Mouse (Mus musculus) gastrocnemius, postnatal 36 days (tissue): Measurements from ENCODE around the gene Lyg2. TPM values are rescaled to one million over a fixed set of nuclear protein-coding genes. Genes with fewer than 3 reads are reported as not detected.

Experiments
- DNase-seq, 2 experiments: peaks; one replicate each; pipeline ENCODE4 v3.0.0; 2022
- intact Hi-C: fragments of 180-260 bp; cut with DNase I; formaldehyde crosslinking; loops from one replicate; pipeline ENCODE4 v1.15.1; 2025
- long read RNA-seq, 2 experiments: library from polyadenylated mRNA; stranded (forward); transcript quantifications; one replicate each; pipeline ENCODE4 v2.0.0; 2021
- total RNA-seq, 2 experiments: library from RNA; stranded (reverse); gene quantifications; 2 replicates each; pipeline ENCODE4 v1.2.3; 2021

Lyg2 gene
- not detected for total RNA-seq
- long read RNA-seq, experiment 1 = 0 reads
- long read RNA-seq, experiment 2 = 0 reads

- intact Hi-C loops = no loop called here
- DNase-seq = no peak
These were observed at the start of gene Lyg2 for GRCm38 (mm10) chr1:37916393-37916792. Lyg2 (minus strand) TSS chr1:37916493.

- no peak for DNase-seq
- intact Hi-C loops = no loop called here
These were observed 49.3 kb upstream of the Lyg2 start for GRCm38 (mm10) chr1:37965571-37965970.

- intact Hi-C loops = no loop called here
These were observed 43.2 kb upstream of the Lyg2 start for GRCm38 (mm10) chr1:37959486-37959885.

GRCm38 (mm10) chr1:37958516-37958915 is 42.2 kb upstream of the Lyg2 start:
- no peak for DNase-seq

More at GRCm38 (mm10) chr1:37959486-37959885, 43.2 kb upstream of the Lyg2 start:
- no peak for DNase-seq

GRCm38 (mm10) chr1:37957659-37958058 is 41.4 kb upstream of the Lyg2 start, which contains the start of gene Lyg1:
Lyg1 (minus strand) TSS chr1:37957759.
- intact Hi-C loops = no loop called here
- no peak for DNase-seq

More at GRCm38 (mm10) chr1:37958516-37958915, 42.2 kb upstream of the Lyg2 start:
- intact Hi-C loops = no loop called here

- intact Hi-C loops = no loop called here
- no peak for DNase-seq
These were observed 40.6 kb upstream of the Lyg2 start for GRCm38 (mm10) chr1:37956690-37957431.

GRCm38 (mm10) chr1:37955251-37955650 is 39.0 kb upstream of the Lyg2 start:
- intact Hi-C loops = no loop called here

GRCm38 (mm10) chr1:37954786-37955185 is 38.5 kb upstream of the Lyg2 start:
- intact Hi-C loops = no loop called here
- no peak for DNase-seq

More at GRCm38 (mm10) chr1:37955251-37955650, 39.0 kb upstream of the Lyg2 start:
- DNase-seq = no peak

GRCm38 (mm10) chr1:37948906-37949305 is 32.6 kb upstream of the Lyg2 start:
- no peak for DNase-seq
- intact Hi-C loops = no loop called here

- intact Hi-C loops = no loop called here
- no peak for DNase-seq
These were observed 15.5 kb upstream of the Lyg2 start for GRCm38 (mm10) chr1:37931806-37932205.

GRCm38 (mm10) chr1:37925971-37926370 is 9.7 kb upstream of the Lyg2 start:
- intact Hi-C loops = no loop called here

GRCm38 (mm10) chr1:37922536-37922935 is 6.2 kb upstream of the Lyg2 start:
- intact Hi-C loops = no loop called here
- no peak for DNase-seq

More at GRCm38 (mm10) chr1:37925971-37926370, 9.7 kb upstream of the Lyg2 start:
- DNase-seq = no peak

GRCm38 (mm10) chr1:37918096-37918495 is 1.8 kb upstream of the Lyg2 start:
- DNase-seq = no peak
- intact Hi-C loops = no loop called here

GRCm38 (mm10) chr1:37917666-37918065 is 1.4 kb upstream of the Lyg2 start:
- intact Hi-C loops = no loop called here
- DNase-seq = no peak

- DNase-seq = no peak
- intact Hi-C loops = no loop called here
These were observed 3.5 kb downstream of the Lyg2 start for GRCm38 (mm10) chr1:37912751-37913150.

GRCm38 (mm10) chr1:37903178-37903577 is 13.1 kb downstream of the Lyg2 start:
- DNase-seq = no peak
- intact Hi-C loops = no loop called here

- intact Hi-C loops = no loop called here
- no peak for DNase-seq
These were observed 16.0 kb downstream of the Lyg2 start for GRCm38 (mm10) chr1:37900288-37900687.

GRCm38 (mm10) chr1:37899816-37900215 is 16.5 kb downstream of the Lyg2 start:
- intact Hi-C loops = loop anchor here (10.0 kb wide), 1 partner anchor 235 kb away; no protein-coding TSS in a partner anchor
- DNase-seq = no peak

GRCm38 (mm10) chr1:37894606-37895005 is 21.7 kb downstream of the Lyg2 start:
- intact Hi-C loops = loop anchor here (5.0 to 10.0 kb wide), 2 partner anchors 98 to 240 kb away; no protein-coding TSS in a partner anchor
- no peak for DNase-seq

- intact Hi-C loops = loop anchor here (5.0 to 10.0 kb wide), 2 partner anchors 101 to 243 kb away; no protein-coding TSS in a partner anchor
- no peak for DNase-seq
These were observed 24.9 kb downstream of the Lyg2 start for GRCm38 (mm10) chr1:37891400-37891799.

- peak; percentile 84 to 91 for DNase-seq
These were observed 26.2 kb downstream of the Lyg2 start, which contains the start of the genes Mitd1 and Mrpl30 for GRCm38 (mm10) chr1:37890025-37890652. Mitd1 (minus strand) TSS chr1:37890411. Mrpl30 (plus strand) TSS chr1:37890477.

More at GRCm38 (mm10) chr1:37890025-37890652, 26.2 kb downstream of the Lyg2 start, which contains the start of the genes Mitd1 and Mrpl30:
- intact Hi-C loops = loop anchor here (5.0 to 10.0 kb wide), 2 partner anchors 102 to 245 kb away; no protein-coding TSS in a partner anchor
